21 mouse cellular contexts compared by ENCODE assay signal in genomic region chr7:129962575-129962974, GRCm38 (mm10).
DNase-seq lines count a peak whose midpoint lies in the region; ATAC-seq lines count a peak whose summit lies in the region.
"Had no signal": no experiment of that assay in that cellular context is flagged by ENCODE, and none has a peak within 500 bp of the region (broad histone marks: within the 10 kb centered on the region; RNA-seq: fewer than 3 reads in every experiment).

No protein-coding gene starts in this region.

- no peak for ATAC-seq in forebrain, embryonic 13.5 days
- no peak for ATAC-seq in forebrain, embryonic 12.5 days (ENCODE audit: low FRiP score)
- ATAC-seq in intestine, embryonic 16.5 days: no peak
- no peak for ATAC-seq in kidney, embryonic 14.5 days (ENCODE audit: low FRiP score, low TSS enrichment)
- ATAC-seq: activated CD4-positive, CD25-positive, alpha-beta regulatory T cell, adult 4 months; liver, embryonic 12.5 days; midbrain, embryonic 16.5 days had no signal

- no peak overlapping the region for H3K9ac ChIP-seq in forebrain, embryonic 13.5 days
- no peak overlapping the region for H3K9ac ChIP-seq in forebrain, embryonic 12.5 days
- no peak overlapping the region for H3K9ac ChIP-seq in intestine, embryonic 16.5 days (ENCODE audit: low read depth, low read length)
- H3K9ac ChIP-seq in kidney, embryonic 14.5 days (ENCODE audit: low read depth, low read length): no peak overlapping the region
- H3K9ac ChIP-seq: hindbrain, embryonic 14.5 days; liver, embryonic 12.5 days; lung, embryonic 15.5 days; neural tube, embryonic 12.5 days had no signal

- no peak overlapping the region for H3K4me3 ChIP-seq in forebrain, embryonic 13.5 days
- H3K4me3 ChIP-seq in forebrain, embryonic 12.5 days (replicated peaks): no peak overlapping the region
- no peak overlapping the region for H3K4me3 ChIP-seq in intestine, embryonic 16.5 days (ENCODE audit: low read length)
- H3K4me3 ChIP-seq in kidney, embryonic 14.5 days (ENCODE audit: low read length): no peak overlapping the region
- H3K4me3 ChIP-seq: erythroblast, embryonic 14.5 days; heart, adult 2 months; liver, embryonic 12.5 days; lung, embryonic 15.5 days; neural tube, embryonic 12.5 days had no signal

- no peaks in the 10 kb centered on the region for H3K27me3 ChIP-seq in forebrain, embryonic 13.5 days
- H3K27me3 ChIP-seq in forebrain, embryonic 12.5 days: peaks cover 4% of the 10 kb centered on the region; the same call in 1 of the 2 replicates
- H3K27me3 ChIP-seq in intestine, embryonic 16.5 days (replicated peaks; ENCODE audit: control insufficient read depth, insufficient read depth, low read length): no peaks in the 10 kb centered on the region
- H3K27me3 ChIP-seq in kidney, embryonic 14.5 days (ENCODE audit: control insufficient read depth, insufficient read depth, low read length): no peaks in the 10 kb centered on the region
- H3K27me3 ChIP-seq: liver, embryonic 12.5 days; lung, embryonic 15.5 days; neural tube, embryonic 12.5 days had no signal

- H3K4me2 ChIP-seq in forebrain, embryonic 13.5 days: peak overlapping the region; percentile 12
- no peak overlapping the region for H3K4me2 ChIP-seq in forebrain, embryonic 12.5 days
- H3K4me2 ChIP-seq in intestine, embryonic 16.5 days (ENCODE audit: low read depth, low read length): peak overlapping the region; percentile 8; the same call in 1 of the 2 replicates
- no peak overlapping the region for H3K4me2 ChIP-seq in kidney, embryonic 14.5 days (replicated peaks; ENCODE audit: low read depth, low read length)
- H3K4me2 ChIP-seq: hindbrain, embryonic 14.5 days; liver, embryonic 12.5 days; lung, embryonic 15.5 days; neural tube, embryonic 12.5 days had no signal

- 29% methylated on average over 12 of the region's 12 CpGs for whole genome bisulfite sequencing in forebrain, embryonic 13.5 days
- 43% methylated on average over 12 of the region's 12 CpGs for WGBS in forebrain, embryonic 12.5 days
- WGBS in intestine, embryonic 16.5 days: 39% methylated on average over 12 of the region's 12 CpGs
- WGBS in kidney, embryonic 14.5 days: 48% methylated on average over 12 of the region's 12 CpGs

- no peak overlapping the region for H3K27ac ChIP-seq in forebrain, embryonic 13.5 days
- no peak overlapping the region for H3K27ac ChIP-seq in forebrain, embryonic 12.5 days
- H3K27ac ChIP-seq in intestine, embryonic 16.5 days (ENCODE audit: low read length): no peak overlapping the region
- H3K27ac ChIP-seq in kidney, embryonic 14.5 days (ENCODE audit: low read depth, low read length): no peak overlapping the region
- H3K27ac ChIP-seq: heart, adult 2 months; hindbrain, embryonic 14.5 days; liver, embryonic 12.5 days; lung, embryonic 15.5 days; neural tube, embryonic 12.5 days had no signal

- H3K36me3 ChIP-seq in forebrain, embryonic 13.5 days (ENCODE audit: poor library complexity, severe bottlenecking): no peaks in the 10 kb centered on the region
- H3K36me3 ChIP-seq in forebrain, embryonic 12.5 days (replicated peaks): no peaks in the 10 kb centered on the region
- no peaks in the 10 kb centered on the region for H3K36me3 ChIP-seq in intestine, embryonic 16.5 days (ENCODE audit: control insufficient read depth, insufficient read depth, low read length)
- H3K36me3 ChIP-seq in kidney, embryonic 14.5 days (ENCODE audit: control insufficient read depth, insufficient read depth, low read length): no peaks in the 10 kb centered on the region
- H3K36me3 ChIP-seq: liver, embryonic 12.5 days; lung, embryonic 15.5 days; neural tube, embryonic 12.5 days had no signal

- DNase-seq in layer of hippocampus, adult 8-10 months (ENCODE audit: low spot score in 2 of 2): peak; percentile 15 to 24
- no peak for DNase-seq in layer of hippocampus, postnatal 10 days (ENCODE audit: low spot score in 2 of 2)
- DNase-seq in mesoderm, embryonic 11.5 days (ENCODE audit: low read depth, low spot score): peak; percentile 54
- DNase-seq in urinary bladder, postnatal 10 days (ENCODE audit: low spot score): no peak
- DNase-seq: adrenal gland, postnatal 25 days; cerebellum, postnatal 14 days; heart, adult 2 months; kidney, adult 8-10 months; kidney, postnatal 4 days; thymus, postnatal 25 days had no signal

- peaks cover 13% of the 10 kb centered on the region for H3K4me1 ChIP-seq in forebrain, embryonic 13.5 days
- peaks cover 9% of the 10 kb centered on the region for H3K4me1 ChIP-seq in forebrain, embryonic 12.5 days
- peaks cover 23% of the 10 kb centered on the region for H3K4me1 ChIP-seq in intestine, embryonic 16.5 days (ENCODE audit: control insufficient read depth, insufficient read depth, low read length)
- H3K4me1 ChIP-seq in kidney, embryonic 14.5 days (ENCODE audit: control insufficient read depth, insufficient read depth, low read length): peaks cover 9% of the 10 kb centered on the region; the same call in 1 of the 2 replicates
- H3K4me1 ChIP-seq: liver, embryonic 12.5 days had no signal

- H3K9me3 ChIP-seq in forebrain, embryonic 13.5 days (replicated peaks): no peaks in the 10 kb centered on the region
- H3K9me3 ChIP-seq in forebrain, embryonic 12.5 days: no peaks in the 10 kb centered on the region
- H3K9me3 ChIP-seq in intestine, embryonic 16.5 days (ENCODE audit: control insufficient read depth, low read length): no peaks in the 10 kb centered on the region
- no peaks in the 10 kb centered on the region for H3K9me3 ChIP-seq in kidney, embryonic 14.5 days (ENCODE audit: control insufficient read depth, low read length)
- H3K9me3 ChIP-seq: liver, embryonic 12.5 days; lung, embryonic 15.5 days; neural tube, embryonic 12.5 days had no signal

Comparison
In these comparisons a context has a peak if more than half of its experiments do, and no peak if none do; other contexts are left out.
1. H3K4me2 ChIP-seq: peak in forebrain, embryonic 13.5 days (single experiment) and intestine, embryonic 16.5 days (single experiment); none in forebrain, embryonic 12.5 days (single experiment) and kidney, embryonic 14.5 days (single experiment).
2. DNase-seq: peak in layer of hippocampus, adult 8-10 months (2 of 2) and mesoderm, embryonic 11.5 days (single experiment); none in layer of hippocampus, postnatal 10 days (0 of 2) and urinary bladder, postnatal 10 days (single experiment).